Comparison of ENCODE assay signal across 32 mouse cellular contexts in genomic region chr13:76308811-76309210, GRCm38 (mm10). TPM values are rescaled to one million over a fixed set of nuclear protein-coding genes. Genes with fewer than 3 reads are reported as not detected.
DNase-seq lines count a peak whose midpoint lies in the region; ATAC-seq and TF ChIP-seq lines count a peak whose summit lies in the region.
"Had no signal": no experiment of that assay in that cellular context is flagged by ENCODE, and none has a peak within 500 bp of the region (broad histone marks: within the 10 kb centered on the region; RNA-seq: fewer than 3 reads in every experiment).

No protein-coding gene starts in this region.

- H3K27me3 ChIP-seq in cerebellum, adult 2 months (ENCODE audit: control insufficient read depth, insufficient read depth, low read length), result no peaks in the 10 kb centered on the region
- H3K27me3 ChIP-seq: embryonic facial prominence, embryonic 13.5 days; heart, embryonic 15.5 days; hindbrain, embryonic 13.5 days; midbrain, embryonic 15.5 days; neural tube, embryonic 12.5 days; stomach, embryonic 15.5 days had no signal

- DNase-seq in cerebellum, postnatal 4 days (ENCODE audit: low spot score in 2 of 2), result no peak
- DNase-seq in layer of hippocampus, adult 18-20 months (ENCODE audit: low spot score in 2 of 2), result peak; percentile 30 to 49
- no peak for DNase-seq in layer of hippocampus, adult 9-10 months (ENCODE audit: low spot score)
- DNase-seq in cerebellum, adult 2 months, result peak; percentile 58 to 82
- peak; percentile 19 to 38 for DNase-seq in layer of hippocampus, adult 8-10 months (ENCODE audit: low spot score in 2 of 2)
- DNase-seq in urinary bladder, postnatal 14 days (ENCODE audit: low spot score), result no peak
- no peak for DNase-seq in B cell, adult 2 months
- DNase-seq: adrenal gland, postnatal 10 days; embryo, embryonic 11 days; gastrocnemius, adult 2 months; heart, postnatal 36 days; lung, postnatal 4 days; right cerebral cortex, postnatal 4 days; thymus, adult 18-20 months; thymus, postnatal 4 days had no signal

- whole genome bisulfite sequencing in cerebellum, adult 2 months, result 3% methylated on average over 1 of the region's 1 CpGs

- TF ChIP-seq CTCF in cerebellum, adult 2 months (IDR thresholded peaks at IDR 0.05; ENCODE audit: borderline replicate concordance, insufficient read depth, low read depth, low read length), result no peak

- H3K27ac ChIP-seq in cerebellum, adult 2 months (ENCODE audit: insufficient read depth, low read length), result no peak overlapping the region
- H3K27ac ChIP-seq: embryonic facial prominence, embryonic 13.5 days; gastrocnemius, adult 2 months; heart, embryonic 15.5 days; hindbrain, embryonic 13.5 days; kidney, postnatal 0 days; midbrain, embryonic 15.5 days; neural tube, embryonic 12.5 days; stomach, embryonic 15.5 days had no signal

- no peak for TF ChIP-seq POLR2A in cerebellum, adult 2 months (IDR thresholded peaks at IDR 0.05; ENCODE audit: borderline replicate concordance, insufficient read depth, low read length)

- no peak overlapping the region for H3K4me3 ChIP-seq in cerebellum, adult 2 months (replicated peaks; ENCODE audit: insufficient read depth, low read depth, low read length)
- H3K4me3 ChIP-seq: embryonic facial prominence, embryonic 13.5 days; erythroblast, embryonic 14.5 days; gastrocnemius, adult 2 months; heart, embryonic 15.5 days; hindbrain, embryonic 13.5 days; midbrain, embryonic 15.5 days; neural tube, embryonic 12.5 days; stomach, embryonic 15.5 days had no signal

- 0 out of 2 replicates have a peak, but pooled peaks have one; percentile 16 for ATAC-seq in cerebellum, adult (ENCODE audit: insufficient number of reproducible peaks, low FRiP score, low TSS enrichment)
- ATAC-seq: inflammation-experienced regulatory T-cells, adult 6 months; midbrain, embryonic 15.5 days had no signal

- peaks cover 25% of the 10 kb centered on the region; the same call in 1 of the 2 replicates for H3K4me1 ChIP-seq in cerebellum, adult 2 months (ENCODE audit: control insufficient read depth, insufficient read depth, low read length)
- H3K4me1 ChIP-seq: embryonic facial prominence, embryonic 13.5 days; heart, embryonic 15.5 days; hindbrain, embryonic 13.5 days; midbrain, embryonic 15.5 days; neural tube, embryonic 12.5 days; stomach, embryonic 15.5 days had no signal

RNA-seq across cellular contexts. Expression of gene Fam81b, which starts 3.9 kb away (rescaled TPM):
- total RNA-seq in layer of hippocampus, adult 18-20 months (2021), result under 1 TPM in 1 of 2 experiments, not detected in 1; 0.10 TPM
- polyA plus RNA-seq in cerebellum, adult 2 months (2012; rRNA removed), result 0.11 and 0.44 TPM in 2 replicates
- total RNA-seq in layer of hippocampus, adult 8-10 months (2022), result not detected
- total RNA-seq: adrenal gland, postnatal 10 days; heart, adult 8-10 months; heart, postnatal 36 days; liver, adult 2 months; megakaryocyte-erythroid progenitor cell, adult 5-6 weeks had no signal
- polyA plus RNA-seq: embryonic facial prominence, embryonic 13.5 days; erythroblast, embryonic 14.5 days; heart, embryonic 15.5 days; inflammation-experienced regulatory T-cells, adult 6 months; kidney, adult 2 months; kidney, postnatal 0 days; large intestine, adult 2 months; limb, embryonic 11.5 days; liver, adult 2 months; liver, embryonic 16.5 days; neural tube, embryonic 12.5 days; stomach, embryonic 15.5 days had no signal

Comparison
In these comparisons a context has a peak if more than half of its experiments do, and no peak if none do; other contexts are left out.
1. DNase-seq: peak in layer of hippocampus, adult 18-20 months (2 of 2), cerebellum, adult 2 months (2 of 2) and layer of hippocampus, adult 8-10 months (2 of 2); none in cerebellum, postnatal 4 days (0 of 2), layer of hippocampus, adult 9-10 months (single experiment), urinary bladder, postnatal 14 days (single experiment) and B cell, adult 2 months (0 of 2).